Mouse (Mus musculus) neural tube, embryonic 11.5 days (tissue): ENCODE data around the gene Spag7. TPM values are rescaled to one million over a fixed set of nuclear protein-coding genes. Genes with fewer than 3 reads are reported as not detected.

Source experiments
- ATAC-seq: fragments of 200-750 bp; cut with Nextera tagmentation; 2 replicates; pipeline ENCODE4 v1.8.0; 2017; ENCODE audit warnings: moderate number of reproducible peaks, mild to moderate bottlenecking, moderate TSS enrichment, moderate library complexity; ENCODE audit not compliant: insufficient read depth, low FRiP score, low TSS enrichment
- DNase-seq: peaks from one replicate; pipeline ENCODE4 v3.0.0-alpha.2; 2015; ENCODE audit warnings: low spot score
- H3K27ac ChIP-seq: fragments of 300-500 bp; sonication (generic); 2 replicates; pipeline ENCODE4 v1.5.1; 2014; ENCODE audit warnings: low read depth, mild to moderate bottlenecking, low read length
- H3K27me3 ChIP-seq: fragments of 300-500 bp; sonication (generic); 2 replicates; pipeline ENCODE4 v1.6.1; 2014; ENCODE audit warnings: mild to moderate bottlenecking, low read length, mixed read lengths; ENCODE audit not compliant: control insufficient read depth, insufficient read depth
- H3K36me3 ChIP-seq: fragments of 300-500 bp; sonication (generic); 2 replicates; pipeline ENCODE4 v1.6.1; 2014; ENCODE audit warnings: mild to moderate bottlenecking, low read length, moderate library complexity, mixed read lengths; ENCODE audit not compliant: control insufficient read depth, insufficient read depth
- H3K4me1 ChIP-seq: fragments of 300-500 bp; sonication (generic); 2 replicates; pipeline ENCODE4 v1.6.1; 2014; ENCODE audit warnings: low read length, mixed read lengths; ENCODE audit not compliant: control insufficient read depth, insufficient read depth
- H3K4me2 ChIP-seq: fragments of 300-500 bp; sonication (generic); 2 replicates; pipeline ENCODE4 v1.6.1; 2014; ENCODE audit warnings: low read depth, mild to moderate bottlenecking, moderate library complexity
- H3K4me3 ChIP-seq: fragments of 300-500 bp; sonication (generic); 2 replicates; pipeline ENCODE4 v1.5.1; 2014; ENCODE audit warnings: low read depth, low read length
- H3K9ac ChIP-seq: fragments of 300-500 bp; sonication (generic); 2 replicates; pipeline ENCODE4 v1.6.1; 2014; ENCODE audit warnings: mild to moderate bottlenecking, low read length
- H3K9me3 ChIP-seq: fragments of 300-500 bp; sonication (generic); 2 replicates; pipeline ENCODE4 v1.6.1; 2016; ENCODE audit warnings: low read length; ENCODE audit not compliant: control insufficient read depth
- WGBS: fragments of 180-500 bp; shearing (Covaris S2); extraction: QIAGEN DNeasy Blood & Tissue Kit; methylation state at CpG from one replicate; pipeline ENCODE4 v1.1.7; 2014; 5-methylcytosine and 5-hydroxymethylcytosine counted together
- polyA plus RNA-seq: library from polyadenylated mRNA; unstranded; fragments of >200 nt; fragmentation: Nextera tagmentation; extraction: Ambion mirVana; gene quantifications from 2 replicates; pipeline ENCODE4 v1.2.1, GENCODE M21; 2014

Spag7 gene
- polyA plus RNA-seq, 1 experiment from 2014 or later, result 152 TPM

DNA sequence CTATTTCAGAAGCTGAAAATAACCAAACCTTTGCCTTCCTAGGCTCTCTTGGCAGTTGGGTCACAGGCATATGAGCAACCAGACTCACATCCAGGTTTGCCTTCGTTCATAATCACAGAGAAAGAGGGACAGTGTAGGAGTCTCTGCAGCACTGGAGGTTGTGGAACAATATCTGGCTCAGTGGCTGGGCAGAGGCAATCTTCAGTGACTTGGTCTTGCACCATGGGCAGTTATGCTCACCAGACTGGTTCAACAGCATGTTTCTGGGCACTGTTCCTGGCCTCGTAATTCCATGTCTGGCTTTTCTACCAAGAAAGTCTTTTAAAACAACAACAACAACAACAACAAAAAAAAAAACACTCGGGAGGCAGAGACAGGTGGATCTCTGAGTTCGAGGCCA lies 33.6 kb downstream of the Spag7 start:
- ATAC-seq, result no peak
- Histone ChIP-seq H3K4me1 (no peaks in the 10 kb centered on the region), H3K4me2 (no peak overlapping the region), H3K36me3 (no peaks in the 10 kb centered on the region), H3K27ac (no peak overlapping the region), H3K4me3 (no peak overlapping the region), H3K9ac (no peak overlapping the region), H3K27me3 (no peaks in the 10 kb centered on the region), H3K9me3 (no peaks in the 10 kb centered on the region)
- no peak for DNase-seq
- 87% methylated on average over 4 of the region's 4 CpGs for WGBS

- Histone ChIP-seq H3K9ac (no peak overlapping the region), H3K4me3 (no peak overlapping the region), H3K4me1 (no peaks in the 10 kb centered on the region), H3K27me3 (no peaks in the 10 kb centered on the region), H3K9me3 (no peaks in the 10 kb centered on the region), H3K36me3 (no peaks in the 10 kb centered on the region), H3K4me2 (no peak overlapping the region), H3K27ac (no peak overlapping the region)
- ATAC-seq (no peak), DNase-seq (no peak)
- WGBS, result 77% methylated on average over 7 of the region's 7 CpGs
Observed at GRCm38 (mm10) chr11:70630129-70630528, 39.1 kb downstream of the Spag7 start.

GRCm38 (mm10) chr11:70629557-70629956 lies 39.7 kb downstream of the Spag7 start:
- ATAC-seq (no peak), DNase-seq (no peak)
- WGBS, result 64% methylated on average over 5 of the region's 5 CpGs
- Histone ChIP-seq H3K4me1 (no peaks in the 10 kb centered on the region), H3K4me3 (no peak overlapping the region), H3K9me3 (no peaks in the 10 kb centered on the region), H3K9ac (no peak overlapping the region), H3K4me2 (no peak overlapping the region), H3K27ac (no peak overlapping the region), H3K36me3 (no peaks in the 10 kb centered on the region), H3K27me3 (no peaks in the 10 kb centered on the region)

- no peaks in the 10 kb centered on the region for H3K9me3 ChIP-seq
- no peak overlapping the region for H3K4me2 ChIP-seq
- H3K36me3 ChIP-seq, result no peaks in the 10 kb centered on the region
- H3K4me1 ChIP-seq, result no peaks in the 10 kb centered on the region
- no peak overlapping the region for H3K27ac ChIP-seq
- no peak overlapping the region for H3K9ac ChIP-seq
- no peak for ATAC-seq
- WGBS, result 78% methylated on average over 2 of the region's 2 CpGs
- no peak for DNase-seq
- no peak overlapping the region for H3K4me3 ChIP-seq
- no peaks in the 10 kb centered on the region for H3K27me3 ChIP-seq
Observed at GRCm38 (mm10) chr11:70628431-70628830, 40.8 kb downstream of the Spag7 start.

DNA sequence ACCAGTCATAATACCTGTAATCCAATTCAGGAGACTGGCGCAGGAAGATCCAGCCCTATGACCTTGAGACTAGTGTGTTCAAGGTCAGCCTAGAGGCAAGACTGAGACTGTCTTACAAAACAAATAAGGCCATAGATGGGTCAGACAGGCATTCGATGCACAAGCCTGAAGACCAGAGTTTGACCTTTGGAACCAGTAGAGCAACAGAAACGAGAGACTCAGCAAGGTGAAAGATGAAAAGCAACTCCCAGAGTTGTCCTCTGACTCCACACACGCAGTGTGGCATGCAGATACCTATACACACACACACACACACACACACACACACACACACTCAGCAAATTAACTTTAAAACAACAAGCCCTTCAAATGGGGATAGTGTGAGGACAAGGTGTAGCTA lies 42.3 kb downstream of the Spag7 start:
- Histone ChIP-seq H3K27ac (no peak overlapping the region), H3K4me1 (no peaks in the 10 kb centered on the region), H3K27me3 (no peaks in the 10 kb centered on the region), H3K4me3 (no peak overlapping the region), H3K9ac (no peak overlapping the region), H3K4me2 (no peak overlapping the region), H3K36me3 (no peaks in the 10 kb centered on the region), H3K9me3 (no peaks in the 10 kb centered on the region)
- ATAC-seq (no peak), DNase-seq (no peak)
- 90% methylated on average over 4 of the region's 4 CpGs for WGBS

- no peaks in the 10 kb centered on the region for H3K4me1 ChIP-seq
- no peaks in the 10 kb centered on the region for H3K36me3 ChIP-seq
- H3K27ac ChIP-seq, result no peak overlapping the region
- no peak for ATAC-seq
- no peak overlapping the region for H3K4me3 ChIP-seq
- no peaks in the 10 kb centered on the region for H3K9me3 ChIP-seq
- H3K9ac ChIP-seq, result no peak overlapping the region
- peak; percentile 70 for DNase-seq
- no peak overlapping the region for H3K4me2 ChIP-seq
- H3K27me3 ChIP-seq, result no peaks in the 10 kb centered on the region
- 54% methylated on average over 4 of the region's 4 CpGs for WGBS
Observed at GRCm38 (mm10) chr11:70625473-70625872, 43.7 kb downstream of the Spag7 start.

- no peak overlapping the region for H3K4me2 ChIP-seq
- no peaks in the 10 kb centered on the region for H3K27me3 ChIP-seq
- no peaks in the 10 kb centered on the region for H3K4me1 ChIP-seq
- H3K4me3 ChIP-seq, result no peak overlapping the region
- no peak overlapping the region for H3K9ac ChIP-seq
- ATAC-seq, result no peak
- 87% methylated on average over 10 of the region's 10 CpGs for WGBS
- H3K36me3 ChIP-seq, result no peaks in the 10 kb centered on the region
- no peak overlapping the region for H3K27ac ChIP-seq
- no peak for DNase-seq
- no peaks in the 10 kb centered on the region for H3K9me3 ChIP-seq
Observed at GRCm38 (mm10) chr11:70623053-70623742, 46.0 kb downstream of the Spag7 start.

- H3K27ac ChIP-seq, result no peak overlapping the region
- no peaks in the 10 kb centered on the region for H3K9me3 ChIP-seq
- H3K27me3 ChIP-seq, result no peaks in the 10 kb centered on the region
- WGBS, result 35% methylated on average over 7 of the region's 7 CpGs
- DNase-seq, result no peak
- H3K9ac ChIP-seq, result no peak overlapping the region
- no peak overlapping the region for H3K4me2 ChIP-seq
- no peaks in the 10 kb centered on the region for H3K36me3 ChIP-seq
- no peaks in the 10 kb centered on the region for H3K4me1 ChIP-seq
- ATAC-seq, result no peak
- H3K4me3 ChIP-seq, result no peak overlapping the region
Observed at GRCm38 (mm10) chr11:70621972-70622814, 47.0 kb downstream of the Spag7 start.

DNA sequence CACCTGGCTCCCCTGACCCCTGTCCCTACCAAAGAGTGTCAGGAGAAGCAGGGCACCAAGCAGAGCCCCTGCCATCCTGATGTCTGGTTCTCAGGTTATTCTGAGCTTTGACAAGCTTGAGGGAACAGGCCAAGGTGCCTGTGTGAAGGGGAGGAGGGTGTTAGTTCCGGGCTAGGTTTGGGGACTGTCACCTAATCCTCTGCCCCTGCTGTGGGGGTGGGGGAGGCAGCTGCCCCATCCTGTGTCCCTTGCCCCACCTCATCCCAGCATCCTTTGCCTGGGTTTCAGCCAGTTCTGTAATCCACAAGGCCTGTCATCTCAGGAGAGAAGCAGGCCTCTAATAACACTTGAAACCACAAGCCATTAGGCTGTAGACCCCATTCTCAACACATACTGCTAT lies 50.1 kb downstream of the Spag7 start, which contains the start of gene Chrne:
TSS of gene Chrne (minus strand) at position 116 of the 400 bp plus-strand sequence.
- DNase-seq (no peak), ATAC-seq (no peak)
- Histone ChIP-seq H3K4me2 (no peak within 1 kb of the TSS), H3K9me3 (no peaks in the 10 kb centered on the region), H3K27me3 (no peaks in the 10 kb centered on the region), H3K9ac (no peak within 1 kb of the TSS), H3K4me3 (no peak within 1 kb of the TSS), H3K36me3 (no peaks in the 10 kb centered on the region), H3K4me1 (peaks cover 4% of the 10 kb centered on the region; the same call in 1 of the 2 replicates), H3K27ac (no peak within 1 kb of the TSS)
- WGBS, result 50% methylated on average over 1 of the region's 1 CpGs
